Mouse (Mus musculus): ENCODE measurements around the gene Abhd8. TPM values are rescaled to one million over a fixed set of nuclear protein-coding genes. Genes with fewer than 3 reads are reported as not detected.

Abhd8 gene
- polyA plus RNA-seq, 1 experiment from 2014 or later, result 108 TPM

DNA sequence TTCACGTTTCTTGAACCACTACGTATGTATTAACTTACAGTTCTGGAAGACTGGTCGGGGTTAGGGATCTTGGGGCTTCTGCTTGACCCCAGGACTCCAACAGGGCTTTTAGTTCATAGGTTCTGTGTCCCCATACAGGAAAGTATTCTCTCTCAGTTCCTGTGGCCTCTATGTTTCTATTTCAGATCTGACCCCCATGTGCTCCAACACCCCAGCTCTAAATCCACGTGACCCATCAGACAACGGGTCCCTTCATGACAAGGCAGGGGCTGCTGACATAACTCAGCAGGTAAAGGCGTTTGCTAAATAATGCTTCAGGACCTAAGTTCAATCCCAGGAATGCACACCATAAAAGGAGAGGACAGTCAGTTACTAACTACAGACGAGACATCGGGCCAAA lies 2.3 kb upstream of the Abhd8 start:
- Histone ChIP-seq H3K27me3 (no peaks in the 10 kb centered on the region), H3K4me2 (replicated peaks) (peak overlapping the region; percentile 77), H3K4me3 (peak overlapping the region; percentile 72), H3K4me1 (peaks cover 49% of the 10 kb centered on the region), H3K36me3 (peaks cover 10% of the 10 kb centered on the region; the same call in 1 of the 2 replicates), H3K27ac (no peak overlapping the region), H3K9ac (peak overlapping the region; percentile 75), H3K9me3 (replicated peaks) (no peaks in the 10 kb centered on the region)
- 86% methylated on average over 8 of the region's 8 CpGs for WGBS
- no peak for ATAC-seq (ENCODE audit: low FRiP score)

DNA sequence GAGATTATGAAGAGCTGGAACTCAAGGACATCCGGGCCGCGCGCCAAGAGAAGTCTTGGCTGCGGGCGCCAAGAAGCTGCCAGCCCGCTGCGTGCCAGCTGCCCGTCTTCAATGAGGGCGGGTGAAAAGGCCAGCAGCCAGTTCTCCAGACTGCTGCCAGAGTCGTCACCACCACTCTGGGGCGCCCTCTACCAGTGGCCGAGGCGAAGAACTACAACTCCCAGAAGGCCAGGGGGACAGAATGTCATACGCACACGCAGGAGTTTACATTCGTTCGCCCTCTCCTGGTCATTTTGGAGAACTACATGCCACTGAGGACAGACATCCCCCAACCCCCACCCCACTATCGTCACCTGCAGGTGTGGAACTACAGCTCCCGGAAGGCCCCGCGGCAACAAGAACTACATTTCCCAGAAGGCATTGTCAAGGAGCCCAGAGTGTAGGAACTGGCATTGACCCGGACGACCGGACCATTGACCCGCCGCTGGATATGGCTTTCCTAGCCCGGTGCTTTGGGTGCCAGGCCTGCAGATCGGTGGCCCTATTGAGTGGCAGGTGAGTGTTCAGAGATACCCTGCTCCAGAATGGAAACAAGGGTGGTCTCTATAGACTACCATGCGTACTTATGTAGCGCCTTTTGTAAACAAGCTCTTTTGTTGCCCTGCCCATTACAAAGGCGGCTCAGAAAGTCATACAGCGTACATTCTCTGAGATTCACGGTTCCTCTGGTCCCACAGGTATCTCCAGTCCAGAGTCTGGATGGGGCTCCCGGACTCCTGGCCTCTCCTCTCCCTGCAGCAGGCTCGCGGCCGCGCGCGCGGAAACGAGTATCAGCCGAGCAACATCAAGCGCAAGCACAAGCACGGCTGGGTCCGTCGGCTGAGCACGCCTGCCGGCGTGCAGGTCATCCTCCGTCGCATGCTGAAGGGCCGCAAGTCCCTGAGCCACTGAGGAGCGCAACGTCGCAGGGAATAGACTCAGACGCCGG lies 1.4 kb upstream of the Abhd8 start, which contains the start of gene Mrpl34:
Mrpl34 (plus strand) TSS at position 447 of the 988 bp plus-strand sequence.
- under 1% methylated on average over 59 of the region's 59 CpGs for WGBS
- H3K4me1 ChIP-seq, result peaks cover 40% of the 10 kb centered on the region
- H3K9ac ChIP-seq, result peak within 1 kb of the TSS; percentile 90

DNA sequence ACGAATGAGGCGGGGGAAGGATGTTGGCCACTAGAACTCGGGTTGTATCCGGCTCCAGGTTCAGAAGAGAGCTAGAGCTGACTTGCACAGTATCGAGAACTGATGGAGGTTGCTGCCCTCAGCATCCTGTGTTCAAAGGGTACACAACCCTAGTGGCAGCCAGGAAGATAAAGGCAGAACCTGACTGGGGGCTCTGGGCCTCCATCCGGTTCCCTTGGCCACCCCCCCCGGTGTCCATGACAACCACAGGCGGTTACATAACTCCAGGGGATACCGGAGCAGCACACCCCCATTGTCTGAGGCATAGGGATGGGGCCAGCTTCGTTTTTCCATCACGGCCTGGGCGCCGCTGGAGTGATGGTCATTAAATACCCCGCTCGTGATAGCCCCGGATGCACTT lies 669 bp downstream of the Abhd8 start:
- Histone ChIP-seq H3K27me3 (no peaks in the 10 kb centered on the region), H3K4me3 (peak overlapping the region; percentile 72), H3K4me1 (peaks cover 46% of the 10 kb centered on the region), H3K9me3 (replicated peaks) (no peaks in the 10 kb centered on the region), H3K36me3 (peaks cover 38% of the 10 kb centered on the region), H3K9ac (peak overlapping the region; percentile 90), H3K4me2 (replicated peaks) (peak overlapping the region; percentile 82), H3K27ac (peak overlapping the region; percentile 84)
- 4% methylated on average over 16 of the region's 16 CpGs for WGBS
- ATAC-seq (ENCODE audit: low FRiP score), result peak; percentile 3; the same call in 1 of the 2 replicates

More for the DNA sequence above, 1.4 kb upstream of the Abhd8 start, which contains the start of gene Mrpl34:
- H3K4me3 ChIP-seq, result peak within 1 kb of the TSS; percentile 72
- H3K4me2 ChIP-seq (replicated peaks), result peak within 1 kb of the TSS; percentile 82
- peak within 1 kb of the TSS; percentile 84 for H3K27ac ChIP-seq
- ATAC-seq (ENCODE audit: low FRiP score), result peak; percentile 75
- H3K27me3 ChIP-seq, result no peaks in the 10 kb centered on the region
- peaks cover 18% of the 10 kb centered on the region for H3K36me3 ChIP-seq
- H3K9me3 ChIP-seq (replicated peaks), result no peaks in the 10 kb centered on the region

DNA sequence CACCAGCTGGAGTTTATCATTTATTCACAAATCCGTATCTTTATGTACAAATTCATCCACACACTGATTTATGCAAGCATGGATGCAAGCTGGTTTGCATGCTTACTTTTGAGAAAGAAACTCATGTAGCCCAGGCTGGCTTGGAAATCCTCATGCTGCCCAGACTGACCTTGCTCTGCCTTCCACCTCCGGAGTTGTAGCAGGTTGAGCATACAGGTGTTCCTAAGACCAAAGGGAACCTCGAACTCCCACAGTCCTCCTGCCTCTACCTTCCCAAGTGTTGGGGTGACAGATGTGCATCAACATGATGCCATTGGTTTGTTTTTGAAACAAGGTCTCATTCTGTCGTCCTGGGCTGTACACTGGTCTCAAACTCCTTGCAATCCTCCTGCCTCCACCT lies 1.3 kb downstream of the Abhd8 start:
- Histone ChIP-seq H3K27me3 (no peaks in the 10 kb centered on the region), H3K4me2 (replicated peaks) (peak overlapping the region; percentile 82), H3K27ac (no peak overlapping the region), H3K9me3 (replicated peaks) (no peaks in the 10 kb centered on the region), H3K4me1 (peaks cover 46% of the 10 kb centered on the region), H3K4me3 (peak overlapping the region; percentile 72), H3K36me3 (peaks cover 43% of the 10 kb centered on the region), H3K9ac (peak overlapping the region; percentile 90; the same call in 1 of the 2 replicates)
- WGBS, result 74% methylated on average over 4 of the region's 4 CpGs
- no peak for ATAC-seq (ENCODE audit: low FRiP score)

DNA sequence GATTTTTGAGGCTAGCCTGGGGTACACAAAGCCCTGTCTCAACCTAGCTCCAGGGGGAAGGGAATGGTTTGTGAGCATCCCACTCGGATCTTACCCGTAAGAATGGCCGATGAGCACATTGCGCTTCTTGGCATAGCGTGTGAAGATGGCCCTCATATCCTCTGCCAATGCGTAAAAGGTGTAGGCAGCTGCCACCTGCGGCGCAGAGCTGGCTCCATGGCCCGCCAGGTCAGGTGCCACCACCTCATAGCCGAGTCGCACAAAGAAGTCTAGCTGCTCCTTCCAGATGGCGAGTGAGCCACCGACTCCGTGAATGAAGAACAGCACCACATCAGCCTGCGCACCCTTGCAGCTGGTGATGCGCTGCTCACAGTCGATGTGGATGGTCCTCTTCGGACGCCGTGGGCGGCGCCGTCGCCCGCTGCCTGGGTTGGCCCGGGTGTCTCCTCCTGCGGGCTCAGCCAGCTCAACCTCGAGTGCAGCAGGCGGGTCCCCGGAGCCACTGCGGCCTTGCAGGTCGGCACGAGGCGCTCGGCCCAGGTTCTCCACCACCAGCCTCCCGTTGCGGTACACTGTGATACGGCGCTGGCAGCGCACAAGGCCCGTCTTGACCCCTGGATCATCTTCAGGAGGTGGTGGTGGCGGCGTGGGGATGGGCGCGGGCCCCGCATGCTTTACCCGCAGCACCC lies 2.2 kb downstream of the Abhd8 start:
- peaks cover 52% of the 10 kb centered on the region for H3K36me3 ChIP-seq
- no peaks in the 10 kb centered on the region for H3K27me3 ChIP-seq
- H3K9ac ChIP-seq, result peak overlapping the region; percentile 19; the same call in 1 of the 2 replicates
- no peaks in the 10 kb centered on the region for H3K9me3 ChIP-seq (replicated peaks)
- H3K4me1 ChIP-seq, result peaks cover 46% of the 10 kb centered on the region
- WGBS, result 78% methylated on average over 47 of the region's 47 CpGs
- H3K4me2 ChIP-seq (replicated peaks), result peak overlapping the region; percentile 82
- H3K27ac ChIP-seq, result no peak overlapping the region
- peak overlapping the region; percentile 72; the same call in 1 of the 2 replicates for H3K4me3 ChIP-seq
- no peak for ATAC-seq (ENCODE audit: low FRiP score)

DNA sequence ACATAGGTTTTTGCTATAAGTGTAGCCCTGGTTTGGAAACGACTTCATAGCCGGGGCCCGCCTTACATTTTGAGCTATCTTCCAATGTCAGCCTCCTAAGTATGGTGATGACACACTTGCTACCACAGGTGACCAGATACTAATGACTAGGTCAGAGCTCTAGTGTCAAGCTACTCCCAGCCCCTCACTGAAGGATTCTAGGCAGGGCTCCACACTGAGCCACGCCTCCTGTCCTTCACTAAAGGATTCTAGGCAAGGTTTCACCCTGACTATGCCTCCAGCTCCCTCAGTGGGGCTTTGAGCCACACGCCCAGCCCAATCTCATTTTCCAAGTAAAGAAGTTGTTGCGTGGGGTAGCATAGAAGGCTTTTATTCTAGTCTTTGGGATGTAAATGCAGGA lies 2.7 kb downstream of the Abhd8 start:
- no peak overlapping the region for H3K4me2 ChIP-seq (replicated peaks)
- no peak for ATAC-seq (ENCODE audit: low FRiP score)
- peaks cover 42% of the 10 kb centered on the region for H3K4me1 ChIP-seq
- H3K4me3 ChIP-seq, result no peak overlapping the region
- H3K27ac ChIP-seq, result no peak overlapping the region
- H3K36me3 ChIP-seq, result peaks cover 55% of the 10 kb centered on the region
- 95% methylated on average over 6 of the region's 6 CpGs for WGBS
- H3K9me3 ChIP-seq (replicated peaks), result no peaks in the 10 kb centered on the region
- H3K27me3 ChIP-seq, result no peaks in the 10 kb centered on the region
- no peak overlapping the region for H3K9ac ChIP-seq

DNA sequence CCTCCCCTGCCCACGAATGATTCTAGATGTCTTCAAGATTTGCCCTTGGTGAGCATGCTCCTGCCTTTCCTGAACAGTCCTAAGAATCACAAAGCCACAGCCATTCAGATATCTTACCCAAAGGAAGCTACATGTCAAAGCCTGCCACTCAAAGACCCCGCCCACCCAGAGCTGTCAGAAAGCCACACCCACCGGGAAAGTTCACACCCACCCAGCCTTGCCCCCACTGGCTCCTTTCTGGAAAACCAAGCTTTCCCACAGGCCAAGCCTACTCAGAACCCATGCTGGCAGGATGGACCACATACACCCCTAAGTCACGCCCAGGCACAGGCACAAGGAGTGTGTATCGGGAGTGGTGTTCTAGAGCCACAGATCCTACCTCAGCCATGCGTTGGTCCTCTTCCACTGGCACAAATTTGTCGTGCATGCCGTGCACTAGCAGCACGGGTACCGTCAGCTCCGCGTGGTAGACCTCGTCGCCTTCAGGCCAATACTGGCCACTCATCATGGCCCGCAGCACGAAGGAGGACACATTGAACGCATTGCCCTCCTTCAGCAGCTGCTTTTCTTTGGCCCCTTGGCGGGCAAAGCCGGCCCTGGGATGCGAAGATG lies 5.7 kb downstream of the Abhd8 start:
- H3K27me3 ChIP-seq, result no peaks in the 10 kb centered on the region
- no peaks in the 10 kb centered on the region for H3K9me3 ChIP-seq (replicated peaks)
- no peak overlapping the region for H3K27ac ChIP-seq
- 85% methylated on average over 20 of the region's 20 CpGs for WGBS
- H3K4me2 ChIP-seq (replicated peaks), result no peak overlapping the region
- peaks cover 26% of the 10 kb centered on the region for H3K4me1 ChIP-seq
- no peak overlapping the region for H3K4me3 ChIP-seq
- ATAC-seq (ENCODE audit: low FRiP score), result no peak
- H3K9ac ChIP-seq, result no peak overlapping the region
- H3K36me3 ChIP-seq, result peaks cover 55% of the 10 kb centered on the region

DNA sequence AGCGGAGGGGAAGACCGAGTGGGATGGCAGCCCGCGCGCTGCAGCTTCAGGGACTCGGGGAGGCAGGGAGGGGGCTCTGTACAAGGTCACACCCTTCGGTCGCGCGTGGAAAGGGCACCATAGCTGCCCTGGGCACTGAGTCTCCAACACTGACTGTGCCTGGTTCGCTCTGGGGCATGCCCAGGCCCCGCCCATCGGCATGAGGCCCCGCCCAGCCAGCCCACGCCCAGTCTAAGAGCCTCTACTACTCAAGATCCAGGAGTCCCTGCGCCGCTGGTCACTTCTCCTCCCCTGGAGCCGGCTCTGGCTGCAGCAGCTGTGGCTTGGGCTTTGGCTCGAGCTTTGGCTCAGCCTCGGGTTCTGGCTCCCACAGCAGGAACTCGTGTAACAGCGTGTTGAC lies 6.5 kb downstream of the Abhd8 start:
- H3K9ac ChIP-seq, result no peak overlapping the region
- no peak overlapping the region for H3K4me2 ChIP-seq (replicated peaks)
- H3K27ac ChIP-seq, result no peak overlapping the region
- WGBS, result 40% methylated on average over 22 of the region's 22 CpGs
- ATAC-seq (ENCODE audit: low FRiP score), result no peak
- H3K9me3 ChIP-seq (replicated peaks), result no peaks in the 10 kb centered on the region
- no peak overlapping the region for H3K4me3 ChIP-seq
- H3K27me3 ChIP-seq, result no peaks in the 10 kb centered on the region
- peaks cover 55% of the 10 kb centered on the region for H3K36me3 ChIP-seq
- H3K4me1 ChIP-seq, result peaks cover 18% of the 10 kb centered on the region

DNA sequence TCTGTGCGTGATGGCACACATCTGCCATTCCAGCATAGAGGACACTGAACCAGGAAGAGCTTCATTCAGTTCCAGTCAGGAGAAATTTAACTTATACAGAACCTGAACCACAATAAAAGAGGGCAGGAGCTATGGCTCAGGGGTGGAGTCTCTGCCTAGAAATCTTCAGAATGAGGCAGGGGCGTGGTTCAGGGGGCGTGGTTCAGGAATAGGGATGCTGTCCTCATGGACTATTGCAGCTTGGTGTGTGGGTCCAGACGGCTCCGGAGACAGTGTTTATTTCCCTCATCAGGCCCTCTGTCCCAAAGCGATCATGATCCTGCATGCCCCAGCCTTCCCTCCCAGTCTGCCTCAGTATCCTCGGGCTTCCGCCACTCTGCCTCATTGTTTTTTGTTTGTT lies 8.8 kb downstream of the Abhd8 start:
- H3K27ac ChIP-seq, result no peak overlapping the region
- peaks cover 36% of the 10 kb centered on the region for H3K36me3 ChIP-seq
- H3K9me3 ChIP-seq (replicated peaks), result no peaks in the 10 kb centered on the region
- ATAC-seq (ENCODE audit: low FRiP score), result no peak
- no peak overlapping the region for H3K9ac ChIP-seq
- peaks cover 7% of the 10 kb centered on the region; the same call in 1 of the 2 replicates for H3K4me1 ChIP-seq
- no peak overlapping the region for H3K4me2 ChIP-seq (replicated peaks)
- no peak overlapping the region for H3K4me3 ChIP-seq
- H3K27me3 ChIP-seq, result no peaks in the 10 kb centered on the region
- WGBS, result 84% methylated on average over 8 of the region's 8 CpGs

DNA sequence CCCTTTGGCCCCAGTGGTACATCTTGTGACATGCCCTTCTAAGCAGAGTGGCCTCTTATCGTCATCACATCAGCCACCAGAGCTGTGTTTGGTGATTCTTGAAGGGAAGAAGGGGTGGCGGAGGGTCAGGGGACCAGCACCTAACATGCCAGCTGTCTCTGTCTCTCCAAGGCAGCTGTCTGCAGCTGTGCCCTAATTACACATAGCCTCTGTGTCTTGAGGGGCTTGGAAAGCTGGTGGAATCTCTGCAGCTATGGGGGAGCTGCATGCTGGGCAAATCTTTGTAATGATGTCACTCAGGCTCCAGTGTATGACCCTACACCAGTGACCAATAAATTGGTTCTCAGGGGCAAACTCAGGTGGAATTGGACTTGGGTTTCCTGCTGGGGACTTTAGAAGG lies 10.8 kb downstream of the Abhd8 start:
- Histone ChIP-seq H3K27me3 (no peaks in the 10 kb centered on the region), H3K4me3 (no peak overlapping the region), H3K4me2 (replicated peaks) (no peak overlapping the region), H3K4me1 (no peaks in the 10 kb centered on the region), H3K9me3 (replicated peaks) (no peaks in the 10 kb centered on the region), H3K36me3 (peaks cover 16% of the 10 kb centered on the region), H3K27ac (no peak overlapping the region), H3K9ac (no peak overlapping the region)
- no peak for ATAC-seq (ENCODE audit: low FRiP score)
- WGBS, result 75% methylated on average over 2 of the region's 2 CpGs

DNA sequence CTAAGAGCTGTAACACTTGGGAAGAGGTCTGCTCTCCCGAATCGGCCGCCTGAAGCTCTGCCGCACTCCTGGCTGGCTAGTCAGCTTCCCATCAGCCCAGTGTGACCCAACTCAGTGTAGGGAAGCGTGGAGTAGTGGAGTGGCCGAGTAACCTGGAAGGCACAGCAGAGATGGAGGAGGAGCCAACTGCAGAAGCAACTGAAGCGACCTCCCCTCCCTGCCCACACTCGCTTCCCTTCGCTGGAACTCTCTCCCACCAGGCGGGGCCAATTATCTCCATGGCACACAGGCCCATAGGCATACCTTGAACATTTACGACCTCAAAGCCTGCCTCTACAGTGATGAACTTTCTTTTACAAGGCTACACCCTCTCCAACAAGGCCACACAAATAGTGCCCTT lies 11.7 kb downstream of the Abhd8 start:
- Histone ChIP-seq H3K9me3 (replicated peaks) (no peaks in the 10 kb centered on the region), H3K4me1 (no peaks in the 10 kb centered on the region), H3K27me3 (no peaks in the 10 kb centered on the region), H3K4me3 (no peak overlapping the region), H3K36me3 (peaks cover 7% of the 10 kb centered on the region; the same call in 1 of the 2 replicates), H3K4me2 (replicated peaks) (no peak overlapping the region), H3K27ac (no peak overlapping the region), H3K9ac (no peak overlapping the region)
- 50% methylated on average over 11 of the region's 11 CpGs for WGBS
- no peak for ATAC-seq (ENCODE audit: low FRiP score)

DNA sequence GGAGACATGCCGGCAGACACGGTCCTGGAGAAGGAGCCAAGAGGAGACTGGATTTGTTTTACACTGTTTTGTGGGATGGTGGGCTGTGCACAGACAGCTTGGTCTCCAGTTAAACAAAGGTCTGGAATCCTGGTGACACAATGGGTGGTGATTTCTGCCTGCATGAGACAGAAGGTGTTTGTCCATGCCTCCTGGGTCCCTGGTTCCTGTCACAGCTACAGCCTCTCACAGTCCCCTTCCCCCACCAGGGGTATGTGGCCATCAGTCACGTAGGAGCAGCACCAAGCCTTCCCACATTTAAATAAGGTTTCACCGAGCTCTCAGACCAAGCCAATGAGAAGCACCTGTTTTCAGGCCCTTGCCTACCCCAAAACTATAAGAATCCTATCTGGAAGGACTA lies 12.1 kb downstream of the Abhd8 start:
- H3K4me1 ChIP-seq, result no peaks in the 10 kb centered on the region
- no peaks in the 10 kb centered on the region for H3K27me3 ChIP-seq
- H3K4me2 ChIP-seq (replicated peaks), result no peak overlapping the region
- no peak for ATAC-seq (ENCODE audit: low FRiP score)
- WGBS, result 62% methylated on average over 4 of the region's 4 CpGs
- no peak overlapping the region for H3K9ac ChIP-seq
- H3K36me3 ChIP-seq, result peaks cover 3% of the 10 kb centered on the region; the same call in 1 of the 2 replicates
- H3K9me3 ChIP-seq (replicated peaks), result no peaks in the 10 kb centered on the region
- H3K4me3 ChIP-seq, result no peak overlapping the region
- no peak overlapping the region for H3K27ac ChIP-seq

Data from hindbrain, embryonic 12.5 days (tissue).